Mouse (Mus musculus) neural tube, embryonic 12.5 days (tissue): Measurements from ENCODE around the gene Dnajb13. TPM values are rescaled to one million over a fixed set of nuclear protein-coding genes. Genes with fewer than 3 reads are reported as not detected.

Source experiments
- ATAC-seq: fragments of 200-750 bp; cut with Nextera tagmentation; 2 replicates; pipeline ENCODE4 v1.8.0; 2017; ENCODE audit warnings: low read depth, mild to moderate bottlenecking, moderate TSS enrichment, moderate library complexity; ENCODE audit not compliant: low FRiP score
- H3K27ac ChIP-seq: fragments of 300-500 bp; sonication (generic); 2 replicates; pipeline ENCODE4 v1.5.1; 2016
- H3K27me3 ChIP-seq: fragments of 300-500 bp; sonication (generic); replicated peaks from 2 replicates; pipeline ENCODE4 v1.6.1; 2016; ENCODE audit warnings: mild to moderate bottlenecking
- H3K36me3 ChIP-seq: fragments of 300-500 bp; sonication (generic); 2 replicates; pipeline ENCODE4 v1.6.1; 2016; ENCODE audit warnings: mild to moderate bottlenecking
- H3K4me1 ChIP-seq: fragments of 300-500 bp; sonication (generic); 2 replicates; pipeline ENCODE4 v1.6.1; 2016
- H3K4me2 ChIP-seq: fragments of 300-500 bp; sonication (generic); replicated peaks from 2 replicates; pipeline ENCODE4 v1.6.1; 2016; ENCODE audit warnings: mild to moderate bottlenecking
- H3K4me3 ChIP-seq: fragments of 300-500 bp; sonication (generic); 2 replicates; pipeline ENCODE4 v1.5.1; 2016
- H3K9ac ChIP-seq: fragments of 300-500 bp; sonication (generic); 2 replicates; pipeline ENCODE4 v1.6.1; 2016; ENCODE audit warnings: mild to moderate bottlenecking
- H3K9me3 ChIP-seq: fragments of 300-500 bp; sonication (generic); 2 replicates; pipeline ENCODE4 v1.6.1; 2016; ENCODE audit warnings: mild to moderate bottlenecking
- WGBS: fragments of 180-500 bp; shearing (Covaris S2); methylation state at CpG from one replicate; pipeline ENCODE4 v1.1.7; 2016; 5-methylcytosine and 5-hydroxymethylcytosine counted together
- polyA plus RNA-seq: library from polyadenylated mRNA; unstranded; fragments of >200 nt; fragmentation: Nextera tagmentation; extraction: Ambion mirVana; gene quantifications from 2 replicates; pipeline ENCODE4 v1.2.1, GENCODE M21; 2016

Gene Dnajb13
- polyA plus RNA-seq, 1 experiment from 2014 or later, result 0.56 TPM

DNA sequence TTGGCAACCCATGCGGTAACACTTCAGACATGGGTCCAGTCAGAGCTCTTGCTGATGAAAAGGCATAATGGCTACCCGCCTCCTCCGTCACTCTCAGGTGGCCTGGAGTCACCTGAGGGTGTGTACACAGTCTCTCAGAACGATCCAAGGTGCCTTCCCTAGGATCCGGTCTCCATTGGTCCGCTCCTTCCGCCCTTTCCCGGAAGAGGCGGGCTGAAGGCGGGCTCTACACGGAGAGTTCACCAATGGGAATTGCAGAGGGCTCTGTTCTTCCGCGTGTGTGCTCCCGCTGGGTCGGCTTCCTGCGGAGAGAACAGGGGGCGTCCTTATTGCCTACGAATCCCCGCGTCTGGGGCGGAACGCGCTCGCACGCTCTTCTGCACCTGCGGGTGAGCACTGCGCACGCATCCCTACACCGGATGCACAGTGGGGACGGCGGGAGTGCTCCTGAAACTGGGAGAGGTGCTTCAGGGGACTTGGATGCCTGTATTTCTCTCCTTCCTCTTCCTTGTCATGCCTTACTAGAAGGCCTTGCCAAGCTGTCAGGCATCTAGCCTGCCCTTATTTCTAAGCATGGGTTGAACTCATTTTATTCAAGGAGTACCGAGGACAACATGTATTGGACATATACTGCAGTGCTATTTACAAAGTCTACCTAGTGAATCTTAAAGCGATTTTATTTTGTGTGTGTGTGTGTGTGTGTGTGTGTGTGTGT is 22.2 kb upstream of the Dnajb13 start, which contains the start of gene Coa4:
TSS of gene Coa4 (plus strand) at position 268 of the 715 bp plus-strand sequence.
- peaks cover 18% of the 10 kb centered on the region for H3K36me3 ChIP-seq
- ATAC-seq, result peak; percentile 100
- H3K9me3 ChIP-seq, result no peaks in the 10 kb centered on the region
- H3K4me3 ChIP-seq, result peak within 1 kb of the TSS; percentile 58
- peak within 1 kb of the TSS; percentile 56 for H3K4me2 ChIP-seq
- whole genome bisulfite sequencing, result 1% methylated on average over 33 of the region's 33 CpGs
- H3K27ac ChIP-seq, result no peak within 1 kb of the TSS
- peak within 1 kb of the TSS; percentile 66 for H3K9ac ChIP-seq
- peaks cover 10% of the 10 kb centered on the region for H3K4me1 ChIP-seq
- no peaks in the 10 kb centered on the region for H3K27me3 ChIP-seq

DNA sequence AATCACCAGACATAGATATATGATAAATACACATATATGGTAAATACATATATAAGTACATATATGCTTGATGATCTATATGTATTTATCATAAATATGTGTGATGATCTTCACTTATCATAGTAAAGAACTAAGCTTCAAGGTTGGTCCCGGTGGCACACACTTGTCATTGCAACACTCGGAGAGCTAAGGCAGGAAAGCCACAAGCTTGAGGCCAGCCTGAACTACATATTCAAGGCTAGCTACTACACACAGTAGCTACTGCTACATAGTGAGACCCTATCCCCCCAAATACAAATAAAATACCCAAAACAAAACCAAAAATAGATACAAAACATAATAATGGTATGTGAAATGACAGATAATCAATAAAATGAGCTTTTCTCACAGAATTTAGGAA is 21.1 kb upstream of the Dnajb13 start:
- H3K27ac ChIP-seq, result no peak overlapping the region
- 74% methylated on average over 2 of the region's 2 CpGs for WGBS
- H3K27me3 ChIP-seq, result no peaks in the 10 kb centered on the region
- H3K4me2 ChIP-seq, result peak overlapping the region; percentile 56
- no peak overlapping the region for H3K9ac ChIP-seq
- peaks cover 18% of the 10 kb centered on the region for H3K36me3 ChIP-seq
- H3K4me1 ChIP-seq, result peaks cover 10% of the 10 kb centered on the region
- H3K9me3 ChIP-seq, result no peaks in the 10 kb centered on the region
- H3K4me3 ChIP-seq, result no peak overlapping the region
- ATAC-seq, result no peak

DNA sequence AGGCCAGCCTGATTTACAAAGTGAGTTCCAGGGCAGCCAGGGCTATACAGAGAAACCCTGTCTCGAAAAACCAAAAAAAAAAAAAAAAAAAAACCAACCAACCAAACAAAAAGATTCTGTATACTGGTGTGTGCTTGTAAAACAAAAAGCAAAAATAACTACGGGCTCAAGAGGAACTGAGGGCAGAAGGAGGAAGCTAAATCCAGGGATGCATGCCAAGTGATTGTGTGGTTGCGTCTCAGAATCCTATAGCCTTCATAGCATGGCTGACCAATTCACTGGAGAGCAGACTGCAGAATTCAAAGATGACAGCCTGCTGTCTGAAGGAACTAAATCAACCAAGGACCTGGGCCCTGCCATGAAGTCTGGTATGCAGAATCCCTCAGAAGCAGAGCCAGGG is 19.5 kb upstream of the Dnajb13 start:
- H3K9me3 ChIP-seq, result no peaks in the 10 kb centered on the region
- ATAC-seq, result no peak
- H3K36me3 ChIP-seq, result peaks cover 5% of the 10 kb centered on the region
- H3K4me2 ChIP-seq, result no peak overlapping the region
- peaks cover 10% of the 10 kb centered on the region for H3K4me1 ChIP-seq
- no peaks in the 10 kb centered on the region for H3K27me3 ChIP-seq
- no peak overlapping the region for H3K4me3 ChIP-seq
- H3K9ac ChIP-seq, result no peak overlapping the region
- no peak overlapping the region for H3K27ac ChIP-seq
- WGBS, result 94% methylated on average over 3 of the region's 3 CpGs

DNA sequence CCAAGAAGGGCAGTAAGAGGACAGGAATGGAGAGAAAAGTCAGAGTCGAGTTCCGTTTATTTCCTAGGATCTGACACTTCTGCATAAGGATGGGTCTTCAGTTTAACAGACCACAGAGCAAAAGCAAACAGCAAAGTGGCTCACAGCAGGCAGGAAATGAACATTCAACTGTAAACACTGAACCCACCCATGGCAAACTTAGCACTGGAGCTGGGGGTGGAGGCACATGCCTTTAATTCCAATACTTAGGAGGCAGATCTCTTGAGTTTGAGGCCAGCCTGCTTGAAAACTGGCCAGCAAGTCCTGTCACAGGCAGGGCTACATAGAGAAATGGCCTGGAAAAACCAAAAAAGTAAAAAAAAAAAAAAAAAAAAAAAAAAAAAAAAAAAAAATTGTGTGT is 18.7 kb upstream of the Dnajb13 start:
- H3K4me1 ChIP-seq, result peaks cover 10% of the 10 kb centered on the region
- H3K9me3 ChIP-seq, result no peaks in the 10 kb centered on the region
- no peak overlapping the region for H3K4me3 ChIP-seq
- 72% methylated on average over 2 of the region's 2 CpGs for WGBS
- H3K27me3 ChIP-seq, result no peaks in the 10 kb centered on the region
- no peak overlapping the region for H3K27ac ChIP-seq
- no peaks in the 10 kb centered on the region for H3K36me3 ChIP-seq
- no peak overlapping the region for H3K9ac ChIP-seq
- no peak overlapping the region for H3K4me2 ChIP-seq
- ATAC-seq, result no peak

DNA sequence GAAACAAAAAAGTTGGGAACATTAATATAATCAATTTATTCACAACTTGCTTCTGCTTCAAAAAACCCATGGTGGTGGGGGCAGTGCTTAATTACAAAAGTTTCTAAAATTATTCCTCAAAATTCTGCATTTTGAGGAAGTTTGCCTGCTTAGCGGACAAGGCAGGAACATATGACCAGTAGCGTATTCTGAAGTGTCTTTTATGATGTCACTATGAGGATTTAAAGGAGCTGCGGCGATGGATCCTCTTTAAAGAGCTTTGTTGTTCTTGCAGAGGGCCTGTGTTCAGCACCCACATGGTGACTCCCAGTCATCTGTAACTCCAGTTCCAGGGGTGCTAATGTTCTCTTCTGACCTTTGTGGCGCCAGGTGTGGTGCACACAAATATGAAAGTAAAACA is 16.0 kb upstream of the Dnajb13 start:
- Histone ChIP-seq H3K4me3 (no peak overlapping the region), H3K4me2 (no peak overlapping the region), H3K9ac (no peak overlapping the region), H3K9me3 (no peaks in the 10 kb centered on the region), H3K4me1 (no peaks in the 10 kb centered on the region), H3K36me3 (no peaks in the 10 kb centered on the region), H3K27me3 (no peaks in the 10 kb centered on the region), H3K27ac (no peak overlapping the region)
- WGBS, result 92% methylated on average over 5 of the region's 5 CpGs
- no peak for ATAC-seq

DNA sequence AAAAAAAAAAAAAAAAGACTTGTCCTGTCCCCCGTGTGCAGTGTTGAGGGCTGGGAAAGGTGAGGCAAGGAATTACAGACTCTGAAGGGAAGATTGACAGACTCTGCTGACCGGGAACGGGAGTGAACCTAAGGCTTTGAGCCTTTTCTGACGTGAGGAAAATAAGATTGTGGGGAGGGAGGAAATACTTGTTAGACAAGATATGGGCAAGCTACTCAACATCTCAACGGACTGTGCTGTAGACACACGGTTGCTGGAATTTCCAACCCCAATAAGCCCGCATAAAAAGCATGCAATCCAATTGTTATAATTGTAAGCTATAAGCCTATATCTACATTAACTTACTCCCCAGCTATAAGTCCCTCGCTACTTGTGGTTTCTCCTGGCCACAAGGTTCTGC is 9.9 kb upstream of the Dnajb13 start:
- H3K4me3 ChIP-seq, result no peak overlapping the region
- no peak overlapping the region for H3K27ac ChIP-seq
- no peaks in the 10 kb centered on the region for H3K36me3 ChIP-seq
- 82% methylated on average over 8 of the region's 8 CpGs for WGBS
- no peak overlapping the region for H3K4me2 ChIP-seq
- H3K9me3 ChIP-seq, result no peaks in the 10 kb centered on the region
- ATAC-seq, result no peak
- no peaks in the 10 kb centered on the region for H3K4me1 ChIP-seq
- no peak overlapping the region for H3K9ac ChIP-seq
- H3K27me3 ChIP-seq, result no peaks in the 10 kb centered on the region

DNA sequence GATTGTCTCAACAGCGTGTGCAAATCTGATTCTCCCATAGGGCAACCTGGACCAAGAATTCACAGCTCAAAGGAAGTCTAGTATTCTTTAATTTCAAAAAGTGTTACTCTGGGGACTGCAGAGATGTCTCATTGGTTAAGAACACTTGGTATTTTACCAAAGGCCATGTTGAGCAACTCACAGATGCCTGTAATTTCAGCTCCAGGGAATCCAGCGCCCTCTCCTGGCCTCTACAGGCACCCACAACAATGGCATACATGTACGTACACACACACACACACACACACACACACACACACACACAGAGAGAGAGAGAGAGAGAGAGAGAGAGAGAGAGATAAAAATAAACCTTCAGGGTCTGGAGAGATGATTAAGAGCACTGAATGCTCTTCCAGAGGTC is 7.5 kb upstream of the Dnajb13 start:
- Histone ChIP-seq H3K4me2 (no peak overlapping the region), H3K27ac (no peak overlapping the region), H3K4me1 (no peaks in the 10 kb centered on the region), H3K4me3 (no peak overlapping the region), H3K36me3 (no peaks in the 10 kb centered on the region), H3K9me3 (no peaks in the 10 kb centered on the region), H3K27me3 (no peaks in the 10 kb centered on the region), H3K9ac (no peak overlapping the region)
- ATAC-seq, result no peak
- WGBS, result 76% methylated on average over 3 of the region's 3 CpGs

DNA sequence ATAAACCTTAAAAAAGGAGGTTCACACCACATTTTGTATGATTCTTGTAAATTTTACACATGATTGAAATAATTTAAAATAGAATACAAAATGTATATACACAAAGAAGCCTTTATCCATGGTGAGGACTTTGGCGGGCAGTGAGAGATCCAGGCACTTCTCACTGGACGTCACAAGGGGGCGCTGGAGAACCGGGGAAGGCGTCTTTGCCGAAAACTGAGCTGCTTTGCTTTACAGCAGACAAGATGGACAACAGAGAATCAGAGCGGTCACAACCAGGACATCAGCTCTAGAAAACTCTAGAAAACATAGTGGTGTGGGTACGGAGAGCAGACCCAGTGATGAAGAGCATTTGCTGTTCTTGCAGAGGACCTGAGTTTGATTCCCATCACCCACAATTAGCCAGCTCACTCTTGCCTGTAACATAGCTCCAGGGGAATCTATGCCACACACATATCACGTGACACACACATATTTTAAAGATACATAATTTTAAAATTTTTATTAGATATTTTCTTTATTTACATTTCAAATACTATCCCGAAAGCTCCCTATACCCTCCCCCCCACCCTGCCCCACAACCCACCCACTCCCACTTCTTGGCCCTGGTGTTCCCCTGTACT is 6.0 kb upstream of the Dnajb13 start:
- Histone ChIP-seq H3K36me3 (no peaks in the 10 kb centered on the region), H3K9ac (no peak overlapping the region), H3K4me2 (no peak overlapping the region), H3K9me3 (no peaks in the 10 kb centered on the region), H3K4me3 (no peak overlapping the region), H3K27ac (no peak overlapping the region), H3K27me3 (no peaks in the 10 kb centered on the region), H3K4me1 (no peaks in the 10 kb centered on the region)
- ATAC-seq, result peak; percentile 58; the same call in 1 of the 2 replicates
- WGBS, result 19% methylated on average over 10 of the region's 10 CpGs

DNA sequence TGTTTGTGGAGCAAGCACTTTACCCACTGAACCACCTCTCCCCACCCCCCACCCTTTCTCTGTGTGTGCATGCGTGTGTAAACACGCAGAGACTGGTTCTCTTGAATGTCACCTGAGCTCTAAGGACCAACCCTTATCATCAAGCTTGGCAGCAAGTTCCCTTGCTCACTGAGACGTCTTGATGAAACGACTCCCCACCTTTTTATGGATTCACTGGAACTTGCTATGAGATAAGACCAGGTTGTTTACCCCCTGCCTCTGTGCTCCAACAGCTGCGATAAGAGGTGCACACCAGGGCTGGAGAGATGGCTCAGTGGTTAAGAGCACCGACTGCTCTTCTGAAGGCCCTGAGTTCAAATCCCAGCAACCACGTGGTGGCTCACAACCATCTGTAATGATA is 5.4 kb upstream of the Dnajb13 start:
- Histone ChIP-seq H3K4me1 (no peaks in the 10 kb centered on the region), H3K36me3 (no peaks in the 10 kb centered on the region), H3K4me3 (no peak overlapping the region), H3K9me3 (no peaks in the 10 kb centered on the region), H3K9ac (no peak overlapping the region), H3K4me2 (no peak overlapping the region), H3K27me3 (no peaks in the 10 kb centered on the region), H3K27ac (no peak overlapping the region)
- 70% methylated on average over 7 of the region's 7 CpGs for WGBS
- no peak for ATAC-seq

DNA sequence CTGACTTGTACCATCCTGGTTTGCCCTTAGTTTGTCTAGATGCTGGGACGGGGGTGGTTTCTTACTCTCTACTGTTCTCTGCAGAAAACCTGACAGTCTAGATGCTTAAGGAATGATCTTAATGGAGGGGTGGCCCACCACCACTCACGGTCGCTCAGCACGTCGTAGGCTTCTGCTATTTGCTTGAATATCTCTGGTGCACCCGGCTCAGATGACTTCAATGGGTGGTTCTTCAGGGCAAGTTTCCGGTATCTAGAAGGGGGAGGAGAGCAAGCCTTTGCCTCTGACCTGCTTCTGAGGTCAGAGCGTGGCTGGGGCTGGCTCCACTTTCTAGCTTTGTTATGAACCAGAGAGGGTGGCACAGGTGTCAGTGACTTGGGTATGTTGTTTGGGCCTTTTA is 3.2 kb downstream of the Dnajb13 start:
- H3K9ac ChIP-seq, result no peak overlapping the region
- 84% methylated on average over 8 of the region's 8 CpGs for WGBS
- H3K4me2 ChIP-seq, result no peak overlapping the region
- H3K4me3 ChIP-seq, result no peak overlapping the region
- H3K4me1 ChIP-seq, result peaks cover 12% of the 10 kb centered on the region
- no peaks in the 10 kb centered on the region for H3K36me3 ChIP-seq
- H3K27me3 ChIP-seq, result no peaks in the 10 kb centered on the region
- no peak for ATAC-seq
- H3K9me3 ChIP-seq, result no peaks in the 10 kb centered on the region
- H3K27ac ChIP-seq, result no peak overlapping the region

DNA sequence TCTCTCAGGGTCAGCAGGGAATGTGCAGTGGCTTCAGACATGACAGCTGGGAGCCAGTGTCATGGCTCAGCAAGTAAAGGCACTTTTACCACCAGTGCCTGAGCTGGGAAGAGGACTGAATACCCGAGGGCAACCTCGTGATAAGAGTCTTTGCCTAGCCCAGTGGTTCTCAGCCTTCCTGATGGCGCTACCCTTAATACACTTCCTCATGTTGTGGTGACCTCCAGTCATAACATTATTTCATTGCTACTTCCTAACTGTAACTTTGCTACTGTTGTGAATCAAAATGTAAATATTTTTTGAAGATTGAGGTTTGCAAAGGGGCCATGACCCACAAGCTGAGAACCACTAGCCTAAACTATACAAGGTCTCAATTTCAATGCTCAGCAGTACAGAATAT is 6.1 kb downstream of the Dnajb13 start:
- H3K36me3 ChIP-seq, result no peaks in the 10 kb centered on the region
- no peaks in the 10 kb centered on the region for H3K27me3 ChIP-seq
- no peak overlapping the region for H3K4me2 ChIP-seq
- H3K27ac ChIP-seq, result no peak overlapping the region
- WGBS, result 57% methylated on average over 3 of the region's 3 CpGs
- H3K9me3 ChIP-seq, result no peaks in the 10 kb centered on the region
- ATAC-seq, result no peak
- no peak overlapping the region for H3K9ac ChIP-seq
- no peak overlapping the region for H3K4me3 ChIP-seq
- peaks cover 9% of the 10 kb centered on the region for H3K4me1 ChIP-seq

DNA sequence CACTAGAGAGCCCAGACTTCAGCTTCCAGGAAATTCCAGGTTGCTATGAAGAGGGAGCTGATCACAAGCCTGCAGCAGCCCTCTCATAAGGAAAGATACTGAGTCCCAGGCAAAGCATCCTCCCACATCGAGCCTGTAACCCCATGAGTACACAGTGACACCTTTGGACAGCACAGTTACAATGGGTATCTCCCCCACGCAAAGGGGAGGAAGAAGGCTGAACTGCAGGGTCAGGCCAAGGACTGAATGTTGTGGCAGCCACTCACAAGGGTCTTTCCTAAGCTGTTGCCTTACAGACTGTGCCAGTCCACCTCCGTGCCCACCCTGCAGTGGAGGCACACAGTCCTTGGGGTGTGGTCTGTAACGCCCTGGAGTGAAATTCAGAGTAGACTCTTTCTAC is 8.3 kb downstream of the Dnajb13 start:
- H3K27me3 ChIP-seq, result no peaks in the 10 kb centered on the region
- WGBS, result 84% methylated on average over 4 of the region's 4 CpGs
- H3K9ac ChIP-seq, result no peak overlapping the region
- no peak for ATAC-seq
- H3K36me3 ChIP-seq, result no peaks in the 10 kb centered on the region
- no peak overlapping the region for H3K4me3 ChIP-seq
- H3K4me2 ChIP-seq, result no peak overlapping the region
- no peaks in the 10 kb centered on the region for H3K9me3 ChIP-seq
- peaks cover 9% of the 10 kb centered on the region for H3K4me1 ChIP-seq
- no peak overlapping the region for H3K27ac ChIP-seq
